Mouse (Mus musculus) cortical plate, adult 2 months (tissue): ENCODE data around the gene Erf.

Experiments
- CTCF ChIP-seq: fragments of 200-500 bp; IDR thresholded peaks from 2 replicates; pipeline ENCODE4 v1.5.1; 2011; ENCODE audit warnings: mild to moderate bottlenecking, control low read depth, low read length; ENCODE audit not compliant: insufficient read depth; ENCODE audit errors: extremely low read depth
- POLR2A ChIP-seq: fragments of 200-500 bp; IDR thresholded peaks from 2 replicates; pipeline ENCODE4 v1.6.1; 2011; ENCODE audit warnings: mild to moderate bottlenecking, low read length, control low read depth; ENCODE audit not compliant: insufficient read depth; ENCODE audit errors: extremely low read depth

GRCm38 (mm10) chr7:25233061-25233460 is 17.5 kb downstream of the Erf start:
- no peak for TF ChIP-seq CTCF
- TF ChIP-seq POLR2A: no peak
